Mouse (Mus musculus): Measurements from ENCODE around the gene Gtf2f2. TPM values are rescaled to one million over a fixed set of nuclear protein-coding genes. Genes with fewer than 3 reads are reported as not detected.
"Not testable (repeated sequence)": the region's sequence is repeated elsewhere in the genome, so short reads cannot be mapped to it uniquely, and the experiment has no call there.

Gene Gtf2f2
- polyA plus RNA-seq, 1 experiment: 0.58 TPM

- Histone ChIP-seq H3K9me3 (ENCODE audit: control insufficient read depth, low read length) (no peaks in the 10 kb centered on the region), H3K36me3 (ENCODE audit: control insufficient read depth) (no peaks in the 10 kb centered on the region), H3K4me3 (replicated peaks) (no peak overlapping the region), H3K4me1 (ENCODE audit: control insufficient read depth) (no peaks in the 10 kb centered on the region), H3K27me3 (ENCODE audit: control insufficient read depth) (no peaks in the 10 kb centered on the region)
- TF ChIP-seq TAL1 (IDR thresholded peaks at IDR 0.05; ENCODE audit: low read length) (no peak), GATA1 (IDR thresholded peaks at IDR 0.05; ENCODE audit: low read length) (no peak)
Observed at GRCm38 (mm10) chr14:75941500-75941899, 69.2 kb downstream of the Gtf2f2 start.

- Histone ChIP-seq H3K27me3 (ENCODE audit: control insufficient read depth) (no peaks in the 10 kb centered on the region), H3K36me3 (ENCODE audit: control insufficient read depth) (peaks cover 3% of the 10 kb centered on the region; the same call in 1 of the 2 replicates), H3K4me1 (ENCODE audit: control insufficient read depth) (no peaks in the 10 kb centered on the region), H3K4me3 (replicated peaks) (no peak overlapping the region), H3K9me3 (ENCODE audit: control insufficient read depth, low read length) (no peaks in the 10 kb centered on the region)
- TF ChIP-seq TAL1 (IDR thresholded peaks at IDR 0.05; ENCODE audit: low read length) (no peak), GATA1 (IDR thresholded peaks at IDR 0.05; ENCODE audit: low read length) (no peak)
Observed at GRCm38 (mm10) chr14:75937714-75938113, 73.0 kb downstream of the Gtf2f2 start.

GRCm38 (mm10) chr14:75934359-75934758 lies 76.3 kb downstream of the Gtf2f2 start:
- no peaks in the 10 kb centered on the region for H3K27me3 ChIP-seq (ENCODE audit: control insufficient read depth)
- no peaks in the 10 kb centered on the region for H3K4me1 ChIP-seq (ENCODE audit: control insufficient read depth)
- TF ChIP-seq TAL1 (IDR thresholded peaks at IDR 0.05; ENCODE audit: low read length): no peak
- no peak overlapping the region for H3K4me3 ChIP-seq (replicated peaks)
- H3K36me3 ChIP-seq (ENCODE audit: control insufficient read depth): peaks cover 5% of the 10 kb centered on the region; the same call in 1 of the 2 replicates
- no peaks in the 10 kb centered on the region for H3K9me3 ChIP-seq (ENCODE audit: control insufficient read depth, low read length)

- H3K4me3 ChIP-seq (replicated peaks): no peak overlapping the region
- no peaks in the 10 kb centered on the region for H3K9me3 ChIP-seq (ENCODE audit: control insufficient read depth, low read length)
- H3K27me3 ChIP-seq (ENCODE audit: control insufficient read depth): no peaks in the 10 kb centered on the region
- TF ChIP-seq TAL1 (IDR thresholded peaks at IDR 0.05; ENCODE audit: low read length) (no peak), GATA1 (IDR thresholded peaks at IDR 0.05; ENCODE audit: low read length) (no peak)
- H3K4me1 ChIP-seq (ENCODE audit: control insufficient read depth): no peaks in the 10 kb centered on the region
- H3K36me3 ChIP-seq (ENCODE audit: control insufficient read depth): peaks cover 5% of the 10 kb centered on the region; the same call in 1 of the 2 replicates
Observed at GRCm38 (mm10) chr14:75931266-75931665, 79.4 kb downstream of the Gtf2f2 start.

- H3K4me3 ChIP-seq (replicated peaks); H3K36me3 ChIP-seq (ENCODE audit: control insufficient read depth); H3K9me3 ChIP-seq (ENCODE audit: control insufficient read depth, low read length); H3K27me3 ChIP-seq (ENCODE audit: control insufficient read depth); H3K4me1 ChIP-seq (ENCODE audit: control insufficient read depth): not testable (repeated sequence)
Observed at GRCm38 (mm10) chr14:75929713-75930112, 81.0 kb downstream of the Gtf2f2 start.

- no peaks in the 10 kb centered on the region for H3K9me3 ChIP-seq (ENCODE audit: control insufficient read depth, low read length)
- H3K4me1 ChIP-seq (ENCODE audit: control insufficient read depth): no peaks in the 10 kb centered on the region; the same call in 1 of the 2 replicates
- H3K27me3 ChIP-seq (ENCODE audit: control insufficient read depth): no peaks in the 10 kb centered on the region
- TF ChIP-seq GATA1 (IDR thresholded peaks at IDR 0.05; ENCODE audit: low read length): no peak
- no peak overlapping the region for H3K4me3 ChIP-seq (replicated peaks)
- no peaks in the 10 kb centered on the region for H3K36me3 ChIP-seq (ENCODE audit: control insufficient read depth)
Observed at GRCm38 (mm10) chr14:75923314-75924052, 87.2 kb downstream of the Gtf2f2 start.

- H3K4me1 ChIP-seq (ENCODE audit: control insufficient read depth): no peaks in the 10 kb centered on the region
- TF ChIP-seq GATA1 (IDR thresholded peaks at IDR 0.05; ENCODE audit: low read length) (no peak), TAL1 (IDR thresholded peaks at IDR 0.05; ENCODE audit: low read length) (no peak)
- H3K9me3 ChIP-seq (ENCODE audit: control insufficient read depth, low read length): no peaks in the 10 kb centered on the region
- H3K4me3 ChIP-seq (replicated peaks): no peak overlapping the region
- no peaks in the 10 kb centered on the region for H3K27me3 ChIP-seq (ENCODE audit: control insufficient read depth)
- H3K36me3 ChIP-seq (ENCODE audit: control insufficient read depth): peaks cover 7% of the 10 kb centered on the region
Observed at GRCm38 (mm10) chr14:75912665-75913064, 98.0 kb downstream of the Gtf2f2 start.

GRCm38 (mm10) chr14:75911968-75912367 lies 98.7 kb downstream of the Gtf2f2 start:
- no peaks in the 10 kb centered on the region for H3K4me1 ChIP-seq (ENCODE audit: control insufficient read depth)
- TF ChIP-seq TAL1 (IDR thresholded peaks at IDR 0.05; ENCODE audit: low read length): no peak
- H3K27me3 ChIP-seq (ENCODE audit: control insufficient read depth): no peaks in the 10 kb centered on the region
- H3K9me3 ChIP-seq (ENCODE audit: control insufficient read depth, low read length): no peaks in the 10 kb centered on the region
- no peak overlapping the region for H3K4me3 ChIP-seq (replicated peaks)
- peaks cover 6% of the 10 kb centered on the region for H3K36me3 ChIP-seq (ENCODE audit: control insufficient read depth)

GRCm38 (mm10) chr14:75906931-75907330 lies 103.7 kb downstream of the Gtf2f2 start:
- Histone ChIP-seq H3K4me1 (ENCODE audit: control insufficient read depth) (no peaks in the 10 kb centered on the region), H3K36me3 (ENCODE audit: control insufficient read depth) (peaks cover 39% of the 10 kb centered on the region)
- TF ChIP-seq TAL1 (IDR thresholded peaks at IDR 0.05; ENCODE audit: low read length): no peak
- no peak for TF ChIP-seq GATA1 (IDR thresholded peaks at IDR 0.05; ENCODE audit: low read length)

GRCm38 (mm10) chr14:75904972-75905371 lies 105.7 kb downstream of the Gtf2f2 start:
- peaks cover 5% of the 10 kb centered on the region for H3K4me1 ChIP-seq (ENCODE audit: control insufficient read depth)
- TF ChIP-seq GATA1 (IDR thresholded peaks at IDR 0.05; ENCODE audit: low read length) (no peak), TAL1 (IDR thresholded peaks at IDR 0.05; ENCODE audit: low read length) (no peak)
- H3K4me3 ChIP-seq (replicated peaks): no peak overlapping the region
- H3K27me3 ChIP-seq (ENCODE audit: control insufficient read depth): no peaks in the 10 kb centered on the region
- H3K36me3 ChIP-seq (ENCODE audit: control insufficient read depth): peaks cover 44% of the 10 kb centered on the region
- peaks cover 3% of the 10 kb centered on the region; the same call in 1 of the 2 replicates for H3K9me3 ChIP-seq (ENCODE audit: control insufficient read depth, low read length)

More at GRCm38 (mm10) chr14:75906931-75907330, 103.7 kb downstream of the Gtf2f2 start:
- Histone ChIP-seq H3K9me3 (ENCODE audit: control insufficient read depth, low read length) (peaks cover 3% of the 10 kb centered on the region; the same call in 1 of the 2 replicates), H3K27me3 (ENCODE audit: control insufficient read depth) (no peaks in the 10 kb centered on the region), H3K4me3 (replicated peaks) (no peak overlapping the region)

Data from erythroblast, embryonic 14.5 days (primary cell).